Mouse (Mus musculus): ENCODE data around the gene Wfdc1.

Gene Wfdc1

GRCm38 (mm10) chr8:119666219-119666951 is at the start of gene Wfdc1:
Wfdc1 (plus strand) TSS chr8:119666365.
- no peak for DNase-seq (ENCODE audit: low spot score in 2 of 2)

- DNase-seq (ENCODE audit: low spot score in 2 of 2): no peak
Observed at GRCm38 (mm10) chr8:119616811-119617210, 49.4 kb upstream of the Wfdc1 start.

DNA sequence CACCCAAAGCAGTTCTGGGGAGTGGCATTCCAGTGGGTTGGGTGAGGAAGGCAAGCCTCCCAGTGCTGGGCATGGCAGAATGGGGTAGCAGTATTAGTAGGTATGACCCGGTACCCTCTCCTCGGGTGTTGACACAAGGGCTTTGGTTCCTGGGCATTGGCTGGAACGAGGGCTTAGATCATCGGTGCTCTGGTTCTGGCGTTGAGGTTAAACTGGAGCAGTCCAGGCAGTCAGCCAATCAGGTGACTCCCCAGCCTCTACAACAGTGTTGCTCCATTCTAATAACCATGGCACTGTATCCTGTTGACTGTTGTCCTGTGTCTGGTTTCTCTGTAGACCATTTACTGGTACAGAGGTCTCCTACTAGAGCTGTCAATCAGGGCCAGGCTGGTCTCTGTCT is 48.6 kb upstream of the Wfdc1 start:
- DNase-seq (ENCODE audit: low spot score in 2 of 2): no peak

- no peak for DNase-seq (ENCODE audit: low spot score in 2 of 2)
Observed at GRCm38 (mm10) chr8:119618887-119619286, 47.3 kb upstream of the Wfdc1 start.

GRCm38 (mm10) chr8:119620116-119620840 is 45.9 kb upstream of the Wfdc1 start:
- DNase-seq (ENCODE audit: low spot score in 2 of 2): no peak

GRCm38 (mm10) chr8:119620848-119621465 is 45.2 kb upstream of the Wfdc1 start:
- DNase-seq (ENCODE audit: low spot score in 2 of 2): no peak

DNA sequence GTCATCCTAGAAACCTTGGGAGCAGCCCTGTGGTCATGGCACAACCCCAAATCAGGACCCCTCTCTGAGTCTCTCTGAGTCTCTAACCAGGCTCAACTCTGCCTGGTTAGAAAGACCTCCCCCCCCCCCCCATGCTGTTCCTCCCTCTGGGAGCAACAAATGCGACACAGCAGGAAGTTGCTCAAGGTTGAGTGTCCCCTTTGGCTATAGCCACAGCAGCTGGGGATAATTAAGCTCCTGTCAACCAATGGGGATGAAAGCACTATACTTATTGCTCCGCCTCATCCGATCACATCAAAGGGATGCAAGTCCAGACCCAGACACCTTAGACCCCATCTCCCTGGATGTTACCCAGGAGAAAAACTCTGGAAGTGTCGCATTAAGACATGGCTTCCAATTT is 43.6 kb upstream of the Wfdc1 start:
- no peak for DNase-seq (ENCODE audit: low spot score in 2 of 2)

DNA sequence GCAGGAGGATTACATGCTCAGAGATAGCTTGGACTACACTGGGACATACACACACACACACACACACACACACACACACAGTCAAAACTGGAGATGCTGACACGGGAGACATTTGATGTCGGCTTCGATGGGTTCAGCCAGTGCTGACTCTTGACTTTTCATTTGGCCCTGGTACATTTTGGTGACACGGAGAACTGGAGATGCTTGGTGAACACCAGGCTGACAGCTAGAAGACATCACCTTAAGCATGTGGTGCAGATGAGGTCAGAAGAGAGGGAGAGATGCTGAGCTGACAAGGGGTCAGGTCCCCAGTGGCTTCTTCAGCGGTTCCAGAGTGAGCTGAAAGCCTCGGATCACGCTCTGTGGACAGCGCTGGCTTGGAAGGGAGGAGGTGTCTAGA is 43.1 kb upstream of the Wfdc1 start:
- DNase-seq (ENCODE audit: low spot score in 2 of 2): no peak

DNA sequence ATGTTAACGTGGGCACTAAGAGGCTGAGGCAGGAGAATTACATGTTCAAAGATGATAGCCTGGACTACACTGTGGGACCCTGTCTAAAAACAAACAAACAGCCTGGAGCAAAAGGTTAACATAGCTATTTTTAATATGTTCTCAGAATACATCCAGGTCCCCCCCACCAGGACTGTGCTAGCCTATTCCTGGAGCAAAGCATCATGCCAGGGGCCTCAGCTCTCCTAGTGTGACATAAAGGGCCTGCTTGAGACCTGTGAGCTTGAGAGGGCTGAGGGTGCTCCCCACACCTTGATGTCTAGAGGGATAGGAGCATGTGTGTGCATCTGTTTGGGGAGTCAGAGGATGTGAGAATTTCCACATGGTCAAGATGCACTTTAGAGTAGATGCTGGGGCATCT is 42.4 kb upstream of the Wfdc1 start:
- DNase-seq (ENCODE audit: low spot score in 2 of 2): no peak

DNA sequence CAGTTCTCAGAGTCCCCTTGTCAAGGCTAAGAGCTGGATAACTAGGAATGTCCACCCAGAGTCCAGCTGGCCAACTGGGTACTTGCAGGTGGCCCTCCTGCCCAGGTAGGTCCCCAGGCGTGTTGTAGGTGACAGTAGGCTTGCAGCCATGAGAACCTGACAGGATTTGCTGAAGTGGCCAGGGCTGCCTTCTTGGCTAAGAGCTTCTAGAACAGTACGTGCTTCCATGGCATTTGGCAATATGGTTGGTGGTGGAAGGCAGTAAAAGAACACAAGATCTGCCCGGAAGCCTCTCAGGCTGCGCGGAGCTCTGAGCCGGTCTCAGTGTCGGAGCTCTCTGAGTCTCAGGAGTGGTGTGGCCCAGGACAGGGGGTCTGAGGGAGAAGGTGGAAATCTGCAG is 41.2 kb upstream of the Wfdc1 start:
- DNase-seq (ENCODE audit: low spot score in 2 of 2): no peak

DNA sequence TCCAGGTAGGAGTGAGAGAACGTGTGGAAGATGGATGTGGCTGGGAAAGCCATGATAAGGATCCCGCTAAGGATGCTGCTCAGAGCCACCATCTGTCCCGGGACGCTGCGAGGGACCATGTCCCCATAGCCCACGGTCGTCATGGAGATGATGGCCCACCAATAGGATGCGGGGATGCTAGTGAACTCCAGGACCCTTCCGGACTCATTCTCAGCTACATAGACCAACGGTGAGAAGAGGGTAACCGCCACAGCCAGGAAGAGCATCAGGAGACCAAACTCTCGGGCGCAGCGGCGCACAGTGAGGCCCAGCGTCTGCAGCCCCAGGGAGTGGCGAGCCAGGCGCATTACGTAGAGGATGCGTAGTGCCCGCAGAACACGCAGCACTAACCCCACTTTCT is 40.4 kb upstream of the Wfdc1 start:
- no peak for DNase-seq (ENCODE audit: low spot score in 2 of 2)

DNA sequence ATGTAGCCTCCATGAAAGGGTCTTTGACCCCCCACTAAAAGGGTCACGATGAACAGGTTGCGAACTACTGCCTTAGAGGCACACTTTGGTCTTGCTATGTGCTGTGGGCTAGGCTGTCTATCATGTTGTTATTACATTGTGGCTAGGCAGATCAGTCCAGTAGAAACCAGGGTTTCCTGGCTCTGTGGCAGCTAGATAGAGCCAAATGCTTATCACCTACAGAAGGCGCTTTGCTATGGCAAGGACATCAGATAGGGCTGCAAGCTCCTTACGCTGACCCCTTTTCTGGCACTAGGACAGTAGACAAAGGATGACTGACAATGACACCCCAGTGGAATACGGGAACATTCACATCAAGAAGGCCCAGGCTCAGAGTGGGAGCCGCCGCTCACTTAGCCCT is 39.0 kb upstream of the Wfdc1 start:
- no peak for DNase-seq (ENCODE audit: low spot score in 2 of 2)

- DNase-seq (ENCODE audit: low spot score in 2 of 2): no peak
Observed at GRCm38 (mm10) chr8:119627613-119628359, 38.4 kb upstream of the Wfdc1 start.

DNA sequence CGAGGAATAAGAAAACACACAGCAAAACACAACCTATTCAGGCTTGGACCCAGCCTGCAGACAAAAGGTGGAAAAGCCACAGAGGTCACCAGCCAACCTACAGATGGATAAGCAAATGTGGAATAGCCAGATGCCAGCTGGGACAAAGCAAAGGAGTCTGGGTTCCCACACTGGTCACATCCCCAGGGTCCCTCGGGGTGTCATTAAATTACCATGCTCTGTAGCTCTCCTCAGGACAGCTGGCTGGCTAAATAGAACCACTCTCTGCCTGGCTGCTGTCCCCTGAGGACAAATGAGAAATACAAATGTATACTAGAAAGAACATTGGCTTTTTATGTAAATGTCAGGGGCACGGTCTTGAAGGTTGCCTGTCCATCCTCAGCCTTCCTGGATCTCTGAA is 35.3 kb upstream of the Wfdc1 start:
- no peak for DNase-seq (ENCODE audit: low spot score in 2 of 2)

GRCm38 (mm10) chr8:119632246-119632645 is 33.9 kb upstream of the Wfdc1 start:
- DNase-seq (ENCODE audit: low spot score in 2 of 2): no peak

DNA sequence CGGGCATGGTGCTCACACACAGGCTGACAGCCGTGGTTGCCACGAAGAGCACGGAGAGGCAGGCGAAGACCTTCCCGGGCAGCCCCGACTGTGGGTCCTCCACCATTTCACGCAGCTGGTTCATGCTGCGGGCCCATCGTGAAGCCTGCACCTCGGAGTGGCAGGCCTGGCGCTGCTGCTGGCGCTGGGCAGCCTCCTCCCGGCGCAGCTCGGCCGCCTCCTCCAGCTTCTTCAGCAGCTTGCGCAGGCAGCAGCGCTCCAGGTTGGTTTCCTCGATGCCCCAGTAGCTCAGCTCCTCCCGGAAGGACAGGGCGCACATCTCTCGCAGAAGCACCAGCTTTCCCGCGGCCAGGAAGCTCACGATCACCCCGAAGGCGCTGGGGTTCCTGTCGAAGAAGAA is 33.3 kb upstream of the Wfdc1 start:
- DNase-seq (ENCODE audit: low spot score in 2 of 2): no peak

DNA sequence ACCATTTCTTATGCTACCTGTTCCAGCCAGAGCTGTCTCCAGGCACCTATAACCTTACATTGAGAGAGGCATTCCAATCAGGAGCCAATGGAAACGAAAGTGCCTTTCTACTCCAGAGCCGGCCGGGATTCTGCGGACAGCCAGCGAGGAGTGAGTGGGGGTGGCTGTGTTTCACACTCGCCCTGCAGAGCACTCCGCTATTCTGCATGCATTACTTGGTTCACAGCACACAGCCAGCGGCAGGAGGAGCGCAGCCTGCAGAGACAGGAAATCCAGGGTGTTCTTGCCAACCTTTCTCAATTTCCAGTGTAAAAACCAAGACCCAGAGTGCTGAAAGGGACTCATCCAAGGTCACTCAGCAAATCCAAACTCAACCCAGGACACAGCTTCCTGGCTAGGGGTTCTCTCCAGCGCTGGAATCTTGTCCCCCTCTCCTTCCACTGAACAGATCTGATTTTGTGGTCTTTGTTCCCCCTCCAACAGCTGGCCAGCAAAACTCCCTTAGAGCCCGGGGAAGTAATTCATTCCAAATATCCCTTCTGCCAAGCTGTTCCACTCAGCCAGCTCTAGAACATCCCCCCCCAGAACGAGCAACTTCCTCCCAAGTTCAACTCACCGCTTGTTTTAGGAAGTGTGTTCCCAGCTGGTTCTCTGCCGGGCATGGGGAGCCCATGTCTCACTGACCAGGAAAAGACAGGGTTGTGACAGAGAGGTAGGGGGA is 31.4 kb upstream of the Wfdc1 start:
- no peak for DNase-seq (ENCODE audit: low spot score in 2 of 2)

- DNase-seq (ENCODE audit: low spot score in 2 of 2): no peak
Observed at GRCm38 (mm10) chr8:119635378-119635777, 30.8 kb upstream of the Wfdc1 start, which contains the start of gene Kcng4. Kcng4 (minus strand) TSS chr8:119635680.

- DNase-seq (ENCODE audit: low spot score in 2 of 2): no peak
Observed at GRCm38 (mm10) chr8:119635958-119636357, 30.2 kb upstream of the Wfdc1 start.

DNA sequence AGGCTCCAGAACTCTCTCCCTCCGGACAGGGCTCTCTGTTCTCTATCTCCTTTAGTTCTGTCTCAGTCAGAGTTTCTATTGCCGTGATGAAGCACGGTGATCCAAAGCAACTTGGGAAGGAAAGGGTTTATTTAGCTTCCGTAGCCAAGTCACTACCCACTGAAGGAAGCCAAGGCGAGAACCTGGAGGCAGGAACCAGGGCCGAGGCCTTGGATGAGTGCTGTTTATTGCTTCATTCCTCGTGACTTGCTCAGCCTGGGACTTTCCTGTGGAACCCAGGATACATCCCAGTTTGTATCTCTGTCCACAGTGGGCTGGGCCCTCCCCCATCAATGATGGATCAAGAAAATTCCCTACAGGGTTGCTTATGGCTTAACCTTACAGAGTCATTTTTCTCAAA is 29.4 kb upstream of the Wfdc1 start:
- DNase-seq (ENCODE audit: low spot score in 2 of 2): no peak

DNA sequence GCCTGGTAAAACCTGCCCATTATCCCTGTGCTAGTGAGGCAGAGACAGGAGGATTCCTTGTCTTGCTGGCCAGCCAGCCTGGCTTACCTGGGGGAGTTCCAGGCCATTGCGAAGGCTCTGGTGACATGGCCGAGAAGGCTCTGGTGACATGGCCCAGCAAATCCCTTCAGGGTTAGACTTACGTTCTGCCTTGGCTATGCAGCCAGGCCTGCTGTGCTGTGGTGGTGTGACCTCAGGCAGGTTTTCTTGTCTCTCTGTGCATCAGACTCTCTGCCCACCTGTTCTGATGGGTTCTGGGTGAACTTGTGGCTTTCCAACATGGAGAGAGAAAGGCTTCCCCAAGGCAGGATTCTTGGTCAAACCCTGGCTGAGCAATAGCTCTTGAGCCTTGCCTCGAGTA is 28.8 kb upstream of the Wfdc1 start:
- DNase-seq (ENCODE audit: low spot score in 2 of 2): no peak

GRCm38 (mm10) chr8:119638261-119638660 is 27.9 kb upstream of the Wfdc1 start:
- no peak for DNase-seq (ENCODE audit: low spot score in 2 of 2)
